Mouse (Mus musculus) limb, embryonic 11.5 days (tissue): ENCODE results near the gene Ganab. TPM values are rescaled to one million over a fixed set of nuclear protein-coding genes. Genes with fewer than 3 reads are reported as not detected.
A peak's percentile ranks its signal among the peaks of the same experiment; 100 is the strongest.

Source experiments
- ATAC-seq: fragments of 200-750 bp; cut with Nextera tagmentation; 2 replicates; pipeline ENCODE4 v1.8.0; 2017; ENCODE audit warnings: low read depth; ENCODE audit not compliant: insufficient number of reproducible peaks, low FRiP score, low TSS enrichment
- DNase-seq: peaks from one replicate; pipeline ENCODE4 v3.0.0-alpha.2; 2015; ENCODE audit warnings: low spot score
- H3K27ac ChIP-seq: fragments of 300-500 bp; sonication (generic); replicated peaks from 2 replicates; pipeline ENCODE4 v1.5.1; 2014; ENCODE audit warnings: low read depth, mild to moderate bottlenecking, low read length
- H3K27me3 ChIP-seq: fragments of 300-500 bp; sonication (generic); 2 replicates; pipeline ENCODE4 v1.6.1; 2014; ENCODE audit warnings: mild to moderate bottlenecking, low read length, mixed read lengths; ENCODE audit not compliant: control insufficient read depth, insufficient read depth
- H3K36me3 ChIP-seq: fragments of 300-500 bp; sonication (generic); 2 replicates; pipeline ENCODE4 v1.6.1; 2014; ENCODE audit warnings: mild to moderate bottlenecking, low read length, moderate library complexity, mixed read lengths; ENCODE audit not compliant: control insufficient read depth, insufficient read depth
- H3K4me1 ChIP-seq: fragments of 300-500 bp; sonication (generic); 2 replicates; pipeline ENCODE4 v1.6.1; 2014; ENCODE audit warnings: low read length, mixed read lengths; ENCODE audit not compliant: control insufficient read depth, insufficient read depth
- H3K4me2 ChIP-seq: fragments of 300-500 bp; sonication (generic); 2 replicates; pipeline ENCODE4 v1.6.1; 2014; ENCODE audit warnings: low read depth, mild to moderate bottlenecking, moderate library complexity; ENCODE audit not compliant: severe bottlenecking
- H3K4me3 ChIP-seq: fragments of 300-500 bp; sonication (generic); 2 replicates; pipeline ENCODE4 v1.5.1; 2014; ENCODE audit warnings: low read depth, low read length
- H3K9ac ChIP-seq: fragments of 300-500 bp; sonication (generic); 2 replicates; pipeline ENCODE4 v1.6.1; 2014; ENCODE audit warnings: mild to moderate bottlenecking, low read length
- H3K9me3 ChIP-seq: fragments of 300-500 bp; sonication (generic); 2 replicates; pipeline ENCODE4 v1.6.1; 2016; ENCODE audit warnings: low read length; ENCODE audit not compliant: control insufficient read depth
- WGBS: fragments of 180-500 bp; shearing (Covaris S2); extraction: QIAGEN DNeasy Blood & Tissue Kit; methylation state at CpG from one replicate; pipeline ENCODE4 v1.1.7; 2014; 5-methylcytosine and 5-hydroxymethylcytosine counted together
- polyA plus RNA-seq: library from polyadenylated mRNA; unstranded; fragments of >200 nt; fragmentation: Nextera tagmentation; extraction: Ambion mirVana; gene quantifications from 2 replicates; pipeline ENCODE4 v1.2.1, GENCODE M21; 2014

Gene Ganab
- polyA plus RNA-seq, 1 experiment from 2014 or later: 111 TPM

DNA sequence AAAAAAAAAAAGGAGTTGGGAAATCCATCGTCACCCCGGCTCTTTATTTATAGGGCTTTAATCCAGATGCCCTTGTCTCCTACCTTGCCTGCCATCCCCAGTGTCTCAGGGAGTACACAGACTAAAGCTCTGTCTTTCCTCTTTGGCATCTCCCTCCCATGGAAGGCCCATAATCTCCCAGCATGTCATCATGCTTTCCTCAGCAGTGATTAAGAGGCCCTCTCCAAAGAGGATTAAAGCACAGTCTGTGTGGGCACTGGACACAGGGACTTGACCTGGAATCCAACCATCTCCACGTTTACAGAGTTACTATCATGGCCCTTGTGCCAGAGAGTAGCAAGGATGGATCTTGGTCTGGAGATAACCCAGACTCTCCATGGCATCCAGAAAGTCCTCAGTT lies 14.3 kb upstream of the Ganab start, which contains the start of the genes Lbhd1 and Gm49403:
TSS of gene Lbhd1 (plus strand) at position 117 of the 400 bp plus-strand sequence.
TSS of gene Gm49403 (plus strand) at position 315 of the 400 bp plus-strand sequence.
- no peak within 1 kb of the TSS for H3K9ac ChIP-seq
- peaks cover 6% of the 10 kb centered on the region; the same call in 1 of the 2 replicates for H3K4me1 ChIP-seq
- no peak for ATAC-seq
- no peaks in the 10 kb centered on the region for H3K36me3 ChIP-seq
- no peaks in the 10 kb centered on the region for H3K9me3 ChIP-seq
- H3K27me3 ChIP-seq: no peaks in the 10 kb centered on the region
- WGBS: 77% methylated on average over 3 of the region's 3 CpGs
- H3K4me3 ChIP-seq: no peak within 1 kb of the TSS
- H3K27ac ChIP-seq: no peak within 1 kb of the TSS
- H3K4me2 ChIP-seq: no peak within 1 kb of the TSS
- DNase-seq: no peak

DNA sequence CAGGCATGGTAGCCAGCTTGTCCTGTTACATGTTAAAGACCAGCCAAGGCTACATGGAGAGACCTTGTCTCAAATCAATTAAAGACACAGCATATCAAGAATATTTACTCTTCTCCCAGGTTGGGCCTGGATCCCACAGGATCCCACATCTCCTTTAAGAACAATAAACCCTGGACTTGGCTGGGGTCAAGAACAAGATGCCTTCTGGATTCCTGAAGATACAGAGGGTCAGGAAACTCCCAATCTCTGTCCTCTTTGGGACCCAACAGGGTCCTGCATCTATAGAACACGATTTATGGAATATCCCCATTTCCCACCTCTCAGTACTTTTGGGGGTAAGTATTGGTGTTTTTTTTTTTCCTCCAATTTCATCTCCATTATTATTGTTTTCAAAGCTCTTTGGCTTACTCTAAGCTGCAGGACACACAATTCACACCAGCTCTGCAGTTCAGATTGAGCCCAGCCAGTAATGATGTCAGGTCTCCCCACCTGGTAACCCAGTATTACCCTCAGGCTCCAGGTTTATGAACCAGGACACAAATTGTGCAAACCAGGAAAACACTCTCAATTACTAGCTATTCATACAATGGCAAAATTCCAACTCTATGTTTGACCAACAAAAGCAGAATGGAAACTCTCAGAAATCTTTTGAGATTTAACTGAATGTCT lies 10.8 kb upstream of the Ganab start:
- ATAC-seq (no peak), DNase-seq (no peak)
- Histone ChIP-seq H3K36me3 (peaks cover 6% of the 10 kb centered on the region; the same call in 1 of the 2 replicates), H3K4me3 (peak overlapping the region; percentile 73; the same call in 1 of the 2 replicates), H3K9me3 (no peaks in the 10 kb centered on the region), H3K4me2 (no peak overlapping the region; the same call in none of the 2 replicates), H3K27ac (peak overlapping the region; percentile 63), H3K27me3 (no peaks in the 10 kb centered on the region), H3K4me1 (peaks cover 6% of the 10 kb centered on the region; the same call in 1 of the 2 replicates), H3K9ac (no peak overlapping the region; the same call in 1 of the 2 replicates)
- 63% methylated on average over 1 of the region's 1 CpGs for WGBS

DNA sequence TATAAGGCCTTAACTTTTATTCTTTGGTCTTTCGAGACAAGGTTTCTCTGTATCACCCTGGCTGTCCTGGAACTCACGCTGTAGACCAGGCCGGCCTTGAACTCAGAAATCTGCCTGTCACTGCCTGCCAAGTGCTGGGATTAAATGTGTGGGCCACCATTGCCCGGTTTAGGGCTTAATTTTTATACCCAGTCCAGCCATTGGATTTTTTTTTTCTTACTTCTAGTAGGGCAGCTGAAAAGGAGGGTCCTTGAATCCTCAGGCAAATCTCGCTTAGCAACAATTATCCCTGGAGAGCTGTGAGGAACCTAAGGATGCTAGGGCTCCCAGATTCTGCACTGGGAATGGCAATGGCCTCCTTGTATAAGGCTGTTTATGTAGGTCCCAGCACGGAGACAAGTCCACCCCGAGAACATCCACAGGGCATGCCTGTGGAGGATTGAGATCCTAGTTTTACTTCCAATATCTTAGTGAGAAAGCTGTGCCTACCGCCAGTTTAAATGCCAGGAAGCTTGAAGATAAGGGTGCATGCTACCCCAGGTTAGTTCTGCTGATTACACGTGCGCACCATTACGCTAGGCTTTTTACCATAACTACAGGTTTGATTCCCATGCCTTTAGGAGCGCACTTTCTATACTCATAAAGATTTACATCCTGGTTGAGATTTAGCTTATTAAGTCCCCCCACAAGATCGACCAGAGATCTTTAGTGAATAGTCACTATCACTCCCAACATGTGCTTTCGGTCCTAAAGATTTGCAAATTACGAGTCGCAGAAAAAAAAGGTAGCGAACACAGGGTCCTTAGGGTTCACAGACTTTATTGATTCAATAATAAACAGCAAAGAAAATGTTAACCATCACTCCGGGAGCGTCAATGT lies 10.0 kb upstream of the Ganab start:
- WGBS: 16% methylated on average over 19 of the region's 19 CpGs
- peak overlapping the region; percentile 77 for H3K4me2 ChIP-seq

DNA sequence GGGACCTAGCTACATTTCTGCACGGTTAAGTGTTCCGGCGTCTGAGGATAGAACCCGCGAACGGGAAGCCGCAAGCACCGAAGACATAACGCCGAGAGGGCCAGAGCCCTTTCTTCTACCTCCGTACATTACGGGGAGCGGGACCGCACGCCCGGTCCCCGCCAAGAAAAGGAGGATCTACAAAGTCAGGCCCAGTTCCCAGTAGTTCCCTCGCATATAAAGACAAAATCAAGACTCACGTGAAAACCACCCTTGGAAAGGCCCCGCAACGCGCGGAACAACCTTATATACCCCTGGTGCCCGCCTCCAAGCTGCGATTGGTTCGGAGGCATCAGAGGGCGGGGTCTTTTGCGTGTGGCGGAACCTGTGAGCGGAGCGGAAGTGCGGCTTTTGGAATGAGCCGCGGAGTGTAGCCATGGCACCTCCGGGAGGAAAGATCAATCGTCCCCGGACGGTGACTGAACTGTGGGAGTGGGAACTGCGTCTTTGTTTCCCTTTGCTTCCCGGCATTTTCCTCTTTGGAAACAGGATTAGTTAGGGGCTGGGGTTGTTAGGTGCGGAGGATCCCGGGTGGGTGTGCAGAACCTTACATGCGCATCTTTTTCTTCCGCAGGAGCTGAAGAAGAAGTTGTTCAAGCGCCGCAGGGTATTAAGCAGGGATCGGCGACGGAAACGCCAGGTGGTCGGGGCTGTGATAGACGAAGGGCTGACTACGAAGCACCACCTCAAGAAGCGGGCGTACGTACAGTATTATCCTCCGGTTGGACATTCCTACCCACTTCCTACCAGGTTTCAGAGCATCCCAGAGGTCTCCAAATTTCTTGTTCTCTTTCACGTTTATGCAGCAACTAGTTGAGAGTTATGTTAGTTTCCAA lies 9.1 kb upstream of the Ganab start, which contains the start of the genes 1810009A15Rik and Gm49416:
TSS of gene 1810009A15Rik (plus strand) at position 343 of the 875 bp plus-strand sequence.
TSS of gene Gm49416 (plus strand) at position 416 of the 875 bp plus-strand sequence.
- H3K9ac ChIP-seq: peak within 1 kb of the TSS; percentile 80
- WGBS: under 1% methylated on average over 58 of the region's 58 CpGs
- DNase-seq: peak; percentile 97
- H3K27me3 ChIP-seq: no peaks in the 10 kb centered on the region
- H3K27ac ChIP-seq: peak within 1 kb of the TSS; percentile 87
- H3K4me3 ChIP-seq: peak within 1 kb of the TSS; percentile 73
- H3K36me3 ChIP-seq: peaks cover 6% of the 10 kb centered on the region; the same call in 1 of the 2 replicates
- H3K4me2 ChIP-seq: peak within 1 kb of the TSS; percentile 77
- H3K4me1 ChIP-seq: peaks cover 6% of the 10 kb centered on the region; the same call in 1 of the 2 replicates
- H3K9me3 ChIP-seq: no peaks in the 10 kb centered on the region
- peak; percentile 93 for ATAC-seq

More for the DNA sequence above, 10.0 kb upstream of the Ganab start:
- DNase-seq (peak; percentile 26), ATAC-seq (no peak)
- H3K4me3 ChIP-seq: peak overlapping the region; percentile 73
- peaks cover 6% of the 10 kb centered on the region; the same call in 1 of the 2 replicates for H3K36me3 ChIP-seq
- peak overlapping the region; percentile 80 for H3K9ac ChIP-seq
- H3K27me3 ChIP-seq: no peaks in the 10 kb centered on the region
- H3K9me3 ChIP-seq: no peaks in the 10 kb centered on the region
- peak overlapping the region; percentile 63 for H3K27ac ChIP-seq
- H3K4me1 ChIP-seq: peaks cover 6% of the 10 kb centered on the region; the same call in 1 of the 2 replicates

DNA sequence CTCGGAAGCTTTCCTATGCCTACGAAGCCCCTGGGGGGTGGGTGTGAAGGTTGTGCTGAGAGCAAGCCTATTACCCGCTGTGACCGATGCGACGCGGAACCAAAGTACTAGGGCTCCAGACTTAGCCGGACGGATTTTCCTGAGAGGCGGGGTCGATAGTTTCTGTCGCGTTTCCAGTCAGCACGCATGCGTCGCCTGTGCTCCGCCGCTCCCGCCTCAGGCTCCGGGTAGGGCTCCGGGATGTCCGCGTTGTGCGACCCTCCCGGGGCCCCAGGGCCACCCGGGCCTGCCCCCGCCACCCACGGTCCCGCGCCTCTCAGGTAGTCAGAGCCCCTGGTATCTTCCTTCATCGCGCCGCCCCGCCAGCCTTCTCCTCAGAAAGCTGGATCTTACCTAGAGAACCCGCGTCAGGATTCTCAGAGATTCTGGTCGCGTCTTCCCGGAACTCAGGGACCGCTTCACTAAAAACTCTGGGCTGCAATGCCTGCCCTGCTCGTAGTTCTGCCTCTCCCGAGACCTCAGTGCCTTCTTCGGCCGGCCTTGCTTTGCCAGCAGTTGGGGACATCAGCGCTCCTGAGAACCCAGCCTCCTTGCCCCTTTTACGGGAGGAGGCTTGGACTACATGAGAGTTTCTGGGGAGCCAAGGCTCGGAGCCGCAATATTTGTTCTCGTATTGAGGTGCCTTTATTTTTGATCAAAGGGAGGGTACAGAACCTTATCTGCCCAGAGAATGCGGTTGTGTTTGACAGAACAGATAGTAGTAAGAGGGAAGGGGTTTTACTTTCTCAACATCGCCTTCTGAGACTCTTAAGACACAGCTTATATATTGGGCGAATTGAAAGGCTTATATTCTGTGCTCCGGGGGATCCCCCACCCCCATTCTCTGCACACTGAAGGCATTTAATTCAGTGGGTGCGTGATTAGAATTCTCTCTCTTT lies 4.8 kb upstream of the Ganab start, which contains the start of gene Ints5:
TSS of gene Ints5 (plus strand) at position 177 of the 938 bp plus-strand sequence.
- Histone ChIP-seq H3K27ac (peak within 1 kb of the TSS; percentile 56; the same call in 1 of the 2 replicates), H3K4me3 (peak within 1 kb of the TSS; percentile 86), H3K9me3 (no peaks in the 10 kb centered on the region), H3K36me3 (peaks cover 17% of the 10 kb centered on the region; the same call in 1 of the 2 replicates), H3K4me2 (peak within 1 kb of the TSS; percentile 83), H3K4me1 (peaks cover 9% of the 10 kb centered on the region; the same call in 1 of the 2 replicates), H3K27me3 (no peaks in the 10 kb centered on the region), H3K9ac (peak within 1 kb of the TSS; percentile 86)
- DNase-seq (peak; percentile 91), ATAC-seq (peak; percentile 44; the same call in 1 of the 2 replicates)
- WGBS: 3% methylated on average over 54 of the region's 54 CpGs

DNA sequence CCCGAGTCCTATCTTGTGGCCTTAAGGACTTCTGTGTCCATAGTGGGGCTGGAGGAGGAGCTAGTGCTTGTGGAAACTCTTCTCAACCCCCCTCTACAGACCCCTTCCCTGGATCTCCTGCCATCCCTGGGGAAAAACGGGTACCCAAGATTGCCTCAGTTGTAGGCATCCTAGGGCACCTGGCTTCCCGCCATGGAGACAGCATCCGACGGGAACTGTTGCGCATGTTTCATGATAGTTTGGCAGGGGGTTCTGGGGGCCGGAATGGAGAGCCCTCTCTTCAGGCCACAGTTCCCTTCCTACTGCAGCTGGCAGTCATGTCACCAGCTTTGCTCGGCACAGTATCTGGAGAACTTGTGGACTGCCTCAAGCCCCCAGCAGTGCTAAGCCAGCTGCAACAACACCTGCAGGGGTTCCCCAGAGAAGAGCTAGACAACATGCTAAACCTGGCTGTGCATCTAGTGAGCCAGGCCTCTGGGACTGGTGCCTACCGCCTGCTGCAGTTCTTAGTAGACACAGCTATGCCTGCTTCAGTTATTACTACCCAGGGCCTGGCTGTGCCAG lies 2.4 kb upstream of the Ganab start:
- Histone ChIP-seq H3K9me3 (no peaks in the 10 kb centered on the region), H3K36me3 (peaks cover 16% of the 10 kb centered on the region; the same call in 1 of the 2 replicates), H3K4me3 (no peak overlapping the region), H3K9ac (no peak overlapping the region), H3K4me2 (0 out of 2 replicates have a peak overlapping the region, but pooled peaks have one; percentile 15), H3K4me1 (peaks cover 15% of the 10 kb centered on the region; the same call in 1 of the 2 replicates), H3K27ac (no peak overlapping the region), H3K27me3 (no peaks in the 10 kb centered on the region)
- DNase-seq: no peak
- ATAC-seq: no peak
- WGBS: 94% methylated on average over 9 of the region's 9 CpGs
